Mouse (Mus musculus): Measurements from ENCODE around the gene Gal3st4. TPM values are rescaled to one million over a fixed set of nuclear protein-coding genes. Genes with fewer than 3 reads are reported as not detected.
A peak's percentile ranks its signal among the peaks of the same experiment; 100 is the strongest.

The Gal3st4 gene
- polyA plus RNA-seq, 1 experiment: 2.0 TPM

- 93% methylated on average over 15 of the region's 15 CpGs for WGBS
Observed at GRCm38 (mm10) chr5:138280829-138281228, 8.2 kb upstream of the Gal3st4 start.

GRCm38 (mm10) chr5:138280425-138280768, 7.8 kb upstream of the Gal3st4 start:
- no peak overlapping the region for H3K27ac ChIP-seq (ENCODE audit: insufficient read depth, low read length)
- H3K4me3 ChIP-seq (replicated peaks; ENCODE audit: insufficient read depth, low read depth, low read length): peak overlapping the region; percentile 29
- H3K4me1 ChIP-seq (ENCODE audit: control insufficient read depth, insufficient read depth, low read length): no peaks in the 10 kb centered on the region
- TF ChIP-seq POLR2A (IDR thresholded peaks at IDR 0.05; ENCODE audit: borderline replicate concordance, insufficient read depth, low read length): no peak
- TF ChIP-seq CTCF (IDR thresholded peaks at IDR 0.05; ENCODE audit: borderline replicate concordance, insufficient read depth, low read depth, low read length): no peak
- no peaks in the 10 kb centered on the region for H3K27me3 ChIP-seq (ENCODE audit: control insufficient read depth, insufficient read depth, low read length)
- no peak for DNase-seq
- WGBS: 23% methylated on average over 26 of the region's 26 CpGs

More at GRCm38 (mm10) chr5:138280829-138281228, 8.2 kb upstream of the Gal3st4 start:
- no peak overlapping the region for H3K27ac ChIP-seq (ENCODE audit: insufficient read depth, low read length)
- TF ChIP-seq POLR2A (IDR thresholded peaks at IDR 0.05; ENCODE audit: borderline replicate concordance, insufficient read depth, low read length): no peak
- no peak for TF ChIP-seq CTCF (IDR thresholded peaks at IDR 0.05; ENCODE audit: borderline replicate concordance, insufficient read depth, low read depth, low read length)
- no peak overlapping the region for H3K4me3 ChIP-seq (replicated peaks; ENCODE audit: insufficient read depth, low read depth, low read length)
- no peaks in the 10 kb centered on the region for H3K4me1 ChIP-seq (ENCODE audit: control insufficient read depth, insufficient read depth, low read length)
- no peak for DNase-seq
- H3K27me3 ChIP-seq (ENCODE audit: control insufficient read depth, insufficient read depth, low read length): no peaks in the 10 kb centered on the region

- Histone ChIP-seq H3K4me1 (ENCODE audit: control insufficient read depth, insufficient read depth, low read length) (no peaks in the 10 kb centered on the region), H3K4me3 (replicated peaks; ENCODE audit: insufficient read depth, low read depth, low read length) (peak within 1 kb of the TSS; percentile 29), H3K27ac (ENCODE audit: insufficient read depth, low read length) (no peak within 1 kb of the TSS), H3K27me3 (ENCODE audit: control insufficient read depth, insufficient read depth, low read length) (no peaks in the 10 kb centered on the region)
- under 1% methylated on average over 56 of the region's 56 CpGs for WGBS
- TF ChIP-seq CTCF (IDR thresholded peaks at IDR 0.05; ENCODE audit: borderline replicate concordance, insufficient read depth, low read depth, low read length) (no peak), POLR2A (IDR thresholded peaks at IDR 0.05; ENCODE audit: borderline replicate concordance, insufficient read depth, low read length) (no peak)
- DNase-seq: peak; percentile 51 to 63
Observed at GRCm38 (mm10) chr5:138279585-138280424, 7.2 kb upstream of the Gal3st4 start, which contains the start of the genes Gm43720, Gpc2 and Stag3. TSS of gene Gm43720 (minus strand) at chr5:138279958. TSS of gene Gpc2 (minus strand) at chr5:138280005. TSS of gene Stag3 (plus strand) at chr5:138280240.

GRCm38 (mm10) chr5:138277994-138278393, 5.4 kb upstream of the Gal3st4 start:
- TF ChIP-seq CTCF (IDR thresholded peaks at IDR 0.05; ENCODE audit: borderline replicate concordance, insufficient read depth, low read depth, low read length): no peak
- TF ChIP-seq POLR2A (IDR thresholded peaks at IDR 0.05; ENCODE audit: borderline replicate concordance, insufficient read depth, low read length): no peak
- no peak for DNase-seq
- no peak overlapping the region for H3K27ac ChIP-seq (ENCODE audit: insufficient read depth, low read length)
- H3K4me1 ChIP-seq (ENCODE audit: control insufficient read depth, insufficient read depth, low read length): no peaks in the 10 kb centered on the region
- no peak overlapping the region for H3K4me3 ChIP-seq (replicated peaks; ENCODE audit: insufficient read depth, low read depth, low read length)
- 91% methylated on average over 7 of the region's 7 CpGs for WGBS
- no peaks in the 10 kb centered on the region for H3K27me3 ChIP-seq (ENCODE audit: control insufficient read depth, insufficient read depth, low read length)

GRCm38 (mm10) chr5:138275216-138276050, 2.8 kb upstream of the Gal3st4 start:
- H3K4me1 ChIP-seq (ENCODE audit: control insufficient read depth, insufficient read depth, low read length): no peaks in the 10 kb centered on the region

GRCm38 (mm10) chr5:138274186-138274585, 1.5 kb upstream of the Gal3st4 start:
- DNase-seq: no peak
- TF ChIP-seq POLR2A (IDR thresholded peaks at IDR 0.05; ENCODE audit: borderline replicate concordance, insufficient read depth, low read length) (no peak), CTCF (IDR thresholded peaks at IDR 0.05; ENCODE audit: borderline replicate concordance, insufficient read depth, low read depth, low read length) (no peak)
- 56% methylated on average over 8 of the region's 8 CpGs for WGBS
- Histone ChIP-seq H3K4me3 (replicated peaks; ENCODE audit: insufficient read depth, low read depth, low read length) (no peak overlapping the region), H3K4me1 (ENCODE audit: control insufficient read depth, insufficient read depth, low read length) (no peaks in the 10 kb centered on the region), H3K27me3 (ENCODE audit: control insufficient read depth, insufficient read depth, low read length) (no peaks in the 10 kb centered on the region), H3K27ac (ENCODE audit: insufficient read depth, low read length) (no peak overlapping the region)

More at GRCm38 (mm10) chr5:138275216-138276050, 2.8 kb upstream of the Gal3st4 start:
- Histone ChIP-seq H3K27me3 (ENCODE audit: control insufficient read depth, insufficient read depth, low read length) (no peaks in the 10 kb centered on the region), H3K4me3 (replicated peaks; ENCODE audit: insufficient read depth, low read depth, low read length) (no peak overlapping the region), H3K27ac (ENCODE audit: insufficient read depth, low read length) (no peak overlapping the region)
- DNase-seq: no peak
- TF ChIP-seq POLR2A (IDR thresholded peaks at IDR 0.05; ENCODE audit: borderline replicate concordance, insufficient read depth, low read length) (no peak), CTCF (IDR thresholded peaks at IDR 0.05; ENCODE audit: borderline replicate concordance, insufficient read depth, low read depth, low read length) (no peak)
- 21% methylated on average over 41 of the region's 41 CpGs for WGBS

- no peaks in the 10 kb centered on the region for H3K4me1 ChIP-seq (ENCODE audit: control insufficient read depth, insufficient read depth, low read length)
- no peak overlapping the region for H3K27ac ChIP-seq (ENCODE audit: insufficient read depth, low read length)
- no peak for DNase-seq
- TF ChIP-seq CTCF (IDR thresholded peaks at IDR 0.05; ENCODE audit: borderline replicate concordance, insufficient read depth, low read depth, low read length) (no peak), POLR2A (IDR thresholded peaks at IDR 0.05; ENCODE audit: borderline replicate concordance, insufficient read depth, low read length) (no peak)
- no peaks in the 10 kb centered on the region for H3K27me3 ChIP-seq (ENCODE audit: control insufficient read depth, insufficient read depth, low read length)
- H3K4me3 ChIP-seq (replicated peaks; ENCODE audit: insufficient read depth, low read depth, low read length): no peak overlapping the region
- WGBS: 26% methylated on average over 3 of the region's 3 CpGs
Observed at GRCm38 (mm10) chr5:138271232-138271631, 1.4 kb downstream of the Gal3st4 start.

All from cerebellum, adult 2 months (tissue).